Mouse (Mus musculus) gonadal fat pad, adult 2 months (tissue): Measurements from ENCODE around the gene Rpl36al. TPM values are rescaled to one million over a fixed set of nuclear protein-coding genes. Genes with fewer than 3 reads are reported as not detected.

Experiments
- DNase-seq: peaks from one replicate; pipeline ENCODE4 v3.0.0-alpha.2; 2012; ENCODE audit warnings: low read depth
- polyA plus RNA-seq: library from polyadenylated mRNA; depleted of rRNA; stranded (reverse); fragments of >200 nt; gene quantifications from 2 replicates; pipeline ENCODE4 v1.2.3, GENCODE M21; 2012; rRNA removed

Rpl36al gene
- polyA plus RNA-seq, 1 experiment, result 189 TPM

DNA sequence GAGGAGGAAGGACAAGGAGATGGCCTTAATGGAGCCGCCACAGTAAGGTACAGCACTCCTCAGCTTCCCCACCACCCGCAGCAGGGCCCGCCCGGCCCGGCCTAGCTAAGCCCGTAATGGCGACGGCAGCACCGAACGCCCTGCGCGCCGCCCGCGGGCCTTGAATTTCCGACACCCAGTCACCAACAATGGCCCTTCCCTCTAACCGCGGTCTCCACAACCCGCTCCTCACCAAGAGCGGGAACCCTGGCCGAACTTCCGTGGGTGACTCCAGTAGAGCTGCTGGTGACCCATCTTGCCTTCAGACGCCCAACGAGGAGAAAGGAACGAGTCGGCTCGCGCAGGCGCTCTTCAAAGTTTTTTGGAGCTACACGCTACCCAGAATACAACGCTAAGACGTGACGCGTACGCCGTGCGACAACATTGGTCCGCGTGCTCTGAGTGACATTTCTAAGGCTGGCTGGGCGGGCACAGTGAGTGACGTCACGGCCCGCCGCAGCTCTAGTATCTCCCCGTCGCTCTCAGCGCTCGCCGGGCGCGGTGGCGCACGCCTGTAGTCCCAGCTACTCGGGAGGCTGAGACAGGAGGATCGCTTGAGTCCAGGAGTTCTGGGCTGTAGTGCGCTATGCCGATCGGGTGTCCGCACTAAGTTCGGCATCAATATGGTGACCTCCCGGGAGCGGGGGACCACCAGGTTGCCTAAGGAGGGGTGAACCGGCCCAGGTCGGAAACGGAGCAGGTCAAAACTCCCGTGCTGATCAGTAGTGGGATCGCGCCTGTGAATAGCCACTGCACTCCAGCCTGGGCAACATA, 24.9 kb downstream of the Rpl36al start, which contains the start of gene Rps29:
TSS of gene Rps29 (minus strand) at position 422 of the 813 bp plus-strand sequence.
- peak; percentile 81 for DNase-seq

DNA sequence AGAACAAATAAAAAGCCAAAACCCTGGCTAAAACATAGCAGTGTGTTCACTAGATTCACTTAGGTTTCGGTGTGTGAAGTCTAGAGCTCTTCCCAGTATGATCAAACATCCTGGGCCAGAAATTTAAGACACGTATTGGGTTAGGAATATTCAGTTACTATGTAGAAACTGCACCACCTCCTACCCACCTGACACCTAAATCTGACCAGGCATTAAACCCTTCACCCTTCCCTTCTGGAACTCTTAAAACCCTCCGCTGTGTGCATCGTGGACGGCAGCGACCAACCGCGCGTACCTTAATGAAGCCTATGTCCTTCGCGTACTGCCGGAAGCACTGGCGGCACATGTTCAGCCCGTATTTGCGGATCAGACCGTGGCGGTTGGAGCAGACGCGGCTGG, 25.5 kb downstream of the Rpl36al start:
- DNase-seq, result no peak

DNA sequence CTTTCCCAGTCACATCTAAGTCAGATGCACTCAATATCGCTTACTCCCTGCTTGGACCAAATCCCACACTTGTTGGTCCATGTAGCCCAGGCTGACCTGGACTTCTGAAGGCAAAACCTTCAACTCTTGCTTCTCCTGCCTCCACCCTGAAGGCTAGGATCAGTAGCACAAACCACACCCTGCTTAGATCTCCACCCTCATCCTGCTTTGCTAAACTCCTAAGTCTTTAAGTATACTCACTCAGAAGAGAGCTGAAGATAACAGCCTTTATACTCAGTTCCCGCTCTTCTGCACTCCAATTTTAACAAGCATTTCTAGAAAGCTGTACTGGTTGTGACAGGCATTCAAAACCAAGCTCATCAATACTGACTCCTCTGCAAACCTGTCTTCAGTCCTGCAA, 26.8 kb downstream of the Rpl36al start:
- DNase-seq, result no peak

DNA sequence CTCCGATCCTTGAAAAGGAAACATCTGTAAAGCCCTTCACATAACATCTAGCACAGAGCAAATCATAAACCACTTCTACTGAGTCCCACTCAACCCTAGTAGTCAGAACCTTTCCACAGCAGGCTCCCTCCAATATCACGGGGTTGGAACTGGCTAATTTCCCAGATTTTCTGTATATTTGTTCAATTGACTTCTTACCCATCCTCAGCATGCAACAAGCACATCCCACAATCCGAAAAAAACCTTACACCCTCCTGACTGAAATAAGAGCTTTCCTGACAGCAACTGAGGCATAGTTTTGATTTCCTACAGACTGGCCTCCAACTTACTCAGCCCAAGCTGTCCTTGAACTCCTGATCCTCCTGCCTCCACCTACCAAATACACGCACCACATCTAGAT, 27.4 kb downstream of the Rpl36al start:
- DNase-seq, result no peak

DNA sequence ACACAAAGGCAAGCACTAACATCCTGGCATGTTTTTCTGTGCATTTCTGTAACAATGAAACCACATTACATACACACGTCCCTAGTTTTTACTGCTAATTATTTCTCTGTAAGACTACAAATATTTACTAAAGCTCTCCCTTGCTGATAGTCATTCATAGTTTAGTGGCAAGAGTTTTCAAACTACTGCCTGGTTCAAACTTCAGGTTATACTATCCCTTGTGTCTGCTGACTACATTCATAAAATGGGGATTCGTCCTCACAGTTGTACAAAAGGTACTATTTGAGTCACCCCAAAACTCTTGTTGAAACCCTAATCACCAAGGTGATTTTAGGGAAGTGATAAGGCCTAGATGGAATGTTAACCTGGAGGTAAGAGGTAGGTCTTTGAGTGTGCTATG, 28.0 kb downstream of the Rpl36al start:
- no peak for DNase-seq

DNA sequence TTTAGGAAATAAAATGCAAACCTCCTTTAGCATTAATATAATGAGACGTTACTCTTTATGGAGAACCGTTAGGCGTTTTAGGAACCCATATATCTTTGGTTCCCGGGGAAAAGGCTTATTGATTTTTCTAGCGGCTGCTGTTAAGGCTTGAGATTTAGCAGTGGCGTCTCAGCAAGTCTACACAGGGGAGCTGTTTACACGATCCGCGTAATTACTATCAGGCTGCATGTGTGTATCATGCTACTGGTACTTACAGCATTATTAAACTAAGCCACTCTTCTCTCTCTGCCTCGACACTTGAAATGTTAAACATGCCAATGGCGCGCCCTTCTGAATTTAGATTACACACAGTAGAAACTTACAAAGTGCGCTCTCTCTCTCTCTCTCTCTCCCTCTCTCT, 33.8 kb downstream of the Rpl36al start:
- DNase-seq, result no peak

DNA sequence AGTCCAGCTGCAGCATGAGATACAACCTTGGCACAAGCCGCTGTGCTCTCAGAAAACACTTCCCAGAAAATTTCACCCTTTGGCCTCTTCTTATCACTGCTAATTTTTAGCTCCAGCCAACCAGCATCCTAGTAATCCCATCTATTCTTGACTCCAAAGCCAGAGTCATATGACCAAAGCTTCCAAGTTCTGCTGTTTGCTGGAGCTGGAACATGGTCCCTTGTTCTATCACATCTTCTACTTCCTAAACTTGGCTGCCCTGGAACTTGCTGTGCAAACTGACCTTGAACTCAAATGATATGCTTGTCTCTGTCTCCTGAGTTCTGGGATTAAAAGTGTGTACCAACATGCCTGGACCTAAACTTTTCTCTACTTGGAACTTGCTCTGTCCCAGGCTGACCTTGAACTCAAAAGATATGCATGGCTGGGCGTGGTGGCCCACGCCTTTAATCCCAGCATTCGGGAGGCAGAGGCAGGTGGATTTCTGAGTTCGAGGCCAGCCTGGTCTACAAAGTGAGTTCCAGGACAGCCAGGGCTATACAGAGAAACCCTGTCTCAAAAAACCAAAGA, 36.6 kb downstream of the Rpl36al start:
- DNase-seq, result no peak

DNA sequence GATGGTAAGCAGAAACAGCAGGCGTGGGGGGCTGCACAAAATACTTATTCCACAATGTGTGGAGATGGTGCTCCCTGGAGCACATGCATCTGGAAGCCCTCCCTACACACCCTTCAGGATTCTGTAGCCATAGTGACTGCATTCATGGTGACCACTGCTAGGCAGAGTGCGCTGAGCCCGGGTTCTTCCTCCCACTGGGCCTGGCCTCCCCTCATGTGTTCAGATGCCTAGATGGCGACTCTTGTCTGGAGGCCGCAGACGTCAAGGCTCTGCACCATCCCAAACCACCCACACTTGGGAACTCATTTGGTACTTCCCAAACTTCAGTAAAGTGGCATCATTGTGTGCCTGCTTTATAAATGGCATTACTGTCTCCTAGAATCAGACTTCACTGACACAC, 40.4 kb downstream of the Rpl36al start:
- DNase-seq, result no peak

DNA sequence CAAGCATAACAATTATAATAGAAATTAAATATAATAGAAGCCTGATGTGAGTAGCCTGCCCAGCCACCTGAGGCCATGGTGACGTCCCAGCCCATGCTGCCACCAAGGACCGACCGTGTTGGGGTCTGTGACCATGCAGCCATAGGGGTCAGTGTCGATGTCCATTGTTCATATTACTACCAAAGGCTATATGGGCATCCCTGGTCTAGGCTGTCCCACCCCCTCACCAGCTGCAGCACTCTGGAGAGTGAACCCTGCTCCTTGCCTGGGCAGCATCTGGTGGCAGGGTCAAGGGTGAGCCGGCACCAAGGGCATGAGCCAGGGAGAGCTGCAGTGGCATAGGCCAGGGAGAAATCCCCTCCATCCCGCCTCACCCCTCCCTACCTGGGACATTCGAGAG, 44.0 kb downstream of the Rpl36al start:
- DNase-seq, result no peak

DNA sequence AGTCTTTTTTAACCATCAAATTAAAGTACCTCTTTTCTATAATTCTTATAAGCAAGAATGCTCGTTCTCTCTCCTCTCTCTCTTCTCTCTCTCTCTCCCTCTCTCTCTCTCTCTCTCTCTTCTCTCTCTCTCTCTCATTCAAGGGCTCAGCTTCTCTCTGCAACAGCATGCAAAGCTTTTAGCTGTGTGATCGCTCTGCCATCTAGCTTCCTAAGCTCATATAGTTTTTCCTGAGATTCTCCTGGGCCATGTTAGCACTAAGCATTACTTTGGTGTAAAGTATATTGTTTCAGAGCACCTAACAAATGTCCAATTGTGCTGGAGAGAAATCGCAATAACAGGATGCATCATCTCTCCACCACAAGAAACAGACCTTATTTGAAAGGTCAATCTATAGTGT, 44.7 kb downstream of the Rpl36al start:
- no peak for DNase-seq

Other genes starting within 250 kb of the Rpl36al start
- 1,621 and 2,144 TPM in 2 replicates for gene Rps29, start 24.9 kb downstream of the Rpl36al start, polyA plus RNA-seq
- gene Lrr1, start 15.3 kb downstream of the Rpl36al start, polyA plus RNA-seq, result 0.37 and 0.51 TPM in 2 replicates
- 25.2 and 27.7 TPM in 2 replicates for gene Mgat2, start 74 bp upstream of the Rpl36al start, polyA plus RNA-seq
- 1.7 and 1.9 TPM in 2 replicates for gene Gm49383, start 13.0 kb upstream of the Rpl36al start, polyA plus RNA-seq
- gene Dnaaf2, start 14.3 kb upstream of the Rpl36al start, polyA plus RNA-seq, result 1.6 and 1.9 TPM in 2 replicates
- gene Gm49384, start 20.2 kb upstream of the Rpl36al start, polyA plus RNA-seq, result not detected in 2 replicates
- gene Pole2, start 44.1 kb upstream of the Rpl36al start, polyA plus RNA-seq, result 2.6 and 3.3 TPM in 2 replicates
- gene Klhdc1, start 57.1 kb upstream of the Rpl36al start, polyA plus RNA-seq, result 7.0 and 8.9 TPM in 2 replicates
- gene Klhdc2, start 112.6 kb upstream of the Rpl36al start, polyA plus RNA-seq, result 41.9 and 48.6 TPM in 2 replicates
- gene Nemf, start 173.1 kb upstream of the Rpl36al start, polyA plus RNA-seq, result 6.2 and 12.9 TPM in 2 replicates
- gene Arf6, start 188.1 kb upstream of the Rpl36al start, polyA plus RNA-seq, result 73.3 and 116 TPM in 2 replicates
- 0.35 and 1.4 TPM in 2 replicates for gene Gm9887, start 188.4 kb upstream of the Rpl36al start, polyA plus RNA-seq